6 mouse cellular contexts compared by ENCODE assay signal in genomic region chrX:105655591-105655990, GRCm38 (mm10).
DNase-seq lines count a peak whose midpoint lies in the region; TF ChIP-seq lines count a peak whose summit lies in the region.
"Not testable (repeated sequence)": the region's sequence is repeated elsewhere in the genome, so short reads cannot be mapped to it uniquely, and the experiment has no call there.

No protein-coding gene starts in this region.

- peak; percentile 3 for DNase-seq in gastrocnemius, adult 18-20 months (ENCODE audit: low spot score)
- peak; percentile 17 for DNase-seq in gastrocnemius, adult 2 months
- peak; percentile 8 for DNase-seq in gastrocnemius, postnatal 14 days
- DNase-seq in gastrocnemius, postnatal 25 days, result peak; percentile 11
- DNase-seq in heart, adult 11 months, result peak; percentile 91
- DNase-seq in skeletal muscle tissue, adult 2 months (ENCODE audit: low read depth, low spot score), result peak; percentile 28

- not testable (repeated sequence) for TF ChIP-seq CTCF in gastrocnemius, adult 2 months (IDR thresholded peaks at IDR 0.05)

- not testable (repeated sequence) for H3K27ac ChIP-seq in gastrocnemius, adult 2 months

- intact Hi-C loops in gastrocnemius, adult 2 months (cut with DNase I); gastrocnemius, postnatal 14 days (cut with DNase I; ENCODE audit: low total_unique reads): not testable (repeated sequence)

- H3K4me3 ChIP-seq in gastrocnemius, adult 2 months, result not testable (repeated sequence)

Comparison
In these comparisons a context has a peak if more than half of its experiments do, and no peak if none do; other contexts are left out.
1. DNase-seq: peak in every context shown above with its lines; median percentile 91 in heart, adult 11 months; 28 in skeletal muscle tissue, adult 2 months; 17 in gastrocnemius, adult 2 months; 11 in gastrocnemius, postnatal 25 days; 8 in gastrocnemius, postnatal 14 days; 3 in gastrocnemius, adult 18-20 months.